Mouse (Mus musculus) midbrain, embryonic 15.5 days (tissue): Measurements from ENCODE around the gene Cactin. TPM values are rescaled to one million over a fixed set of nuclear protein-coding genes. Genes with fewer than 3 reads are reported as not detected.

ENCODE experiments used
- ATAC-seq: fragments of 200-750 bp; cut with Nextera tagmentation; replicated peaks from 2 replicates; pipeline ENCODE4 v1.8.0; 2017; ENCODE audit warnings: moderate TSS enrichment
- H3K27ac ChIP-seq: fragments of 300-500 bp; sonication (generic); 2 replicates; pipeline ENCODE4 v1.5.1; 2015; ENCODE audit warnings: mild to moderate bottlenecking, inconsistent platforms
- H3K27me3 ChIP-seq: fragments of 300-500 bp; sonication (generic); replicated peaks from 2 replicates; pipeline ENCODE4 v1.6.1; 2015; ENCODE audit warnings: inconsistent platforms
- H3K36me3 ChIP-seq: fragments of 300-500 bp; sonication (generic); replicated peaks from 2 replicates; pipeline ENCODE4 v1.6.1; 2015; ENCODE audit warnings: inconsistent platforms
- H3K4me1 ChIP-seq: fragments of 300-500 bp; sonication (generic); 2 replicates; pipeline ENCODE4 v1.6.1; 2015; ENCODE audit warnings: inconsistent platforms
- H3K4me2 ChIP-seq: fragments of 300-500 bp; sonication (generic); 2 replicates; pipeline ENCODE4 v1.6.1; 2015; ENCODE audit warnings: inconsistent platforms, mild to moderate bottlenecking, moderate library complexity
- H3K4me3 ChIP-seq: fragments of 300-500 bp; sonication (generic); 2 replicates; pipeline ENCODE4 v1.5.1; 2015; ENCODE audit warnings: mild to moderate bottlenecking, inconsistent platforms
- H3K9ac ChIP-seq: fragments of 300-500 bp; sonication (generic); 2 replicates; pipeline ENCODE4 v1.6.1; 2015; ENCODE audit warnings: mild to moderate bottlenecking, inconsistent platforms
- H3K9me3 ChIP-seq: fragments of 300-500 bp; sonication (generic); 2 replicates; pipeline ENCODE4 v1.6.1; 2016; ENCODE audit warnings: inconsistent platforms
- WGBS: fragments of 180-500 bp; shearing (Covaris S2); methylation state at CpG from one replicate; pipeline ENCODE4 v1.1.7; 2015; ENCODE audit warnings: mixed read lengths; 5-methylcytosine and 5-hydroxymethylcytosine counted together
- polyA plus RNA-seq: library from polyadenylated mRNA; unstranded; fragments of >200 nt; fragmentation: Nextera tagmentation; extraction: Ambion mirVana; gene quantifications from 2 replicates; pipeline ENCODE4 v1.2.1, GENCODE M21; 2015

Cactin gene
- polyA plus RNA-seq = 35.8 and 38.3 TPM in 2 replicates

DNA sequence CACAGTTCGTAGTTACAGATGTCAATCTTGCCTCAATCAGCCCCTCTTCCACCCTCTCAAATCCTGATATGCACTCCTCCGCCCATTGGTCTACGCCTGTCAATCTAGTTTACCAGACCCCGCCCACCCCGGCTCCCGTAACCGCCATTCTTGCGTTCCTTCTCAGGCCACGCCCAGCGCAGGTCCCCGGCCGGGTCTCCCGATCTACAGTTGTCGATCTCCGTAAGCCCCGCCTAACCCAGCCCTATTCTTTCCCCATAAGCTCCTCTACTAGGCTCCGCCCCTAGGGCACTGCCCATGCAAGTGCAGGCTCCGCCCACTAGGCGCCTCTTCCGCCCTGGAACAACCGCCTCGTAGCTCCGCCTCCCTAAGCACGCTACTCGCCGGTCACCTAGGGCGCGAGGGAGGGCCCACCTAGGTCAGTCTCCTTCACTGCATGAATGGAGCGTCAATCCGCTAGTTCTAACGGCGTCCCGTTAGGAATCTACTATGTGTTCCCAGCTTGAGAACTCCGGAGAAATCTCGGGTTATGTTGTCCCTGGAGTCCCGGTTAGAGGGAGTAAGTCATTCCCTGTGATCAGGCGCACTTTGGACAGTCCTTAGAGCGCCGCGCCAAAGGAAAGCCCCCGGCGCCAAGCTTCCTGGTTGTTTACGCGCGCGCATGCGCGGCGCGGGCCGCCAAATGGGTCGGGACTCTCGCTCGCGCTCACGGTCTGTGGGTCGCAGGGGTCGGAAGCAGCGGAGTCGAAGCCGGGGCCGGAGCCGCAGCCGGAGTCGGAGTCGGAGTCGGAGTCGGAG is at the start of gene Cactin:
Cactin (plus strand) TSS at position 554 of the 798 bp plus-strand sequence.
- H3K9me3 ChIP-seq = no peaks in the 10 kb centered on the region
- H3K4me2 ChIP-seq = peak within 1 kb of the TSS; percentile 79
- under 1% methylated on average over 68 of the region's 68 CpGs for WGBS
- H3K27me3 ChIP-seq = no peaks in the 10 kb centered on the region
- H3K4me3 ChIP-seq = peak within 1 kb of the TSS; percentile 77
- ATAC-seq = peak; percentile 93
- H3K4me1 ChIP-seq = peaks cover 23% of the 10 kb centered on the region
- peaks cover 38% of the 10 kb centered on the region for H3K36me3 ChIP-seq
- H3K27ac ChIP-seq = peak within 1 kb of the TSS; percentile 90
- H3K9ac ChIP-seq = peak within 1 kb of the TSS; percentile 67

DNA sequence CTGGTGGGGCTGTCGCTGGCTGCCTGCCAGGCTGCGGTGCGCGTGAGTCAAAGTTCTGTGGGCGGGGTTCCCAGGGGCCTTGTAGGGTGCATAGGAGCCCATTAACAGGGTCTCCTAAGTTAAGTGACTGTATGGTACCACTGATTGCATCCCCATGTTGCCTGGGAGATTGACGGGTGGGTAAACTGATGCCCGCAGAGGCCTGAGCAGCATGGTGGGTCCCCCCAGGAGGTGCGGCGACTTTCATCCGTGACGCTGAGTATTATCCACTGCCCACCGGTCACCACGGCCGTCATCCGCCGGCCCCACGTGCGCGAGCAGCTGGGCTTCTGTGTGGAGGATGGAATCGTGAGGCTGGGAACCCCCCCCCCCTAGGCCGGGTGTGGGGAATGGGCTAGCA is 48.5 kb upstream of the Cactin start:
- H3K27ac ChIP-seq = no peak overlapping the region
- H3K36me3 ChIP-seq = peaks cover 14% of the 10 kb centered on the region; the same call in 1 of the 2 replicates
- ATAC-seq = no peak
- H3K4me3 ChIP-seq = no peak overlapping the region
- no peaks in the 10 kb centered on the region for H3K9me3 ChIP-seq
- H3K27me3 ChIP-seq = no peaks in the 10 kb centered on the region
- H3K4me2 ChIP-seq = no peak overlapping the region
- no peak overlapping the region for H3K9ac ChIP-seq
- peaks cover 12% of the 10 kb centered on the region for H3K4me1 ChIP-seq
- 96% methylated on average over 21 of the region's 21 CpGs for WGBS

DNA sequence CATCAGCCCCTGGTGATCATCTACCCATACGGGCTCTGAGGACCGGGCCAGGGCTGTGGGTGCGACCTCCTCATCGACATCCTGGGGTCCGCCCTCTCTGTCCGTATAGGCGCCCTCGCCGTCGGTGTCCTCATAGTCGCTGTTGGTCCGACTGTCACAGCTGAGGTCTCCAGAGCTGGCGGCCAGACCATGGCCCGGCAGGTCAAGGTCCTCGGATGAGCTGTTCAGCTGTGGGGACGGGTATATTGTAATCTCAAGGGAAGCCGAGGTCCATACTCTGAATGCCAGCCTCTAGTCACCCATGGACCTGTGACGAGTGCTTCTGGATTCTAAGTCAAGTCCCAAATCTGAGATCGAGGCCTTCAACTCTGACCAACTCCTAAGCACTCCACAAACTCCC is 47.1 kb upstream of the Cactin start:
- peaks cover 4% of the 10 kb centered on the region for H3K4me1 ChIP-seq
- peaks cover 14% of the 10 kb centered on the region; the same call in 1 of the 2 replicates for H3K36me3 ChIP-seq
- H3K27ac ChIP-seq = no peak overlapping the region
- no peak overlapping the region for H3K4me3 ChIP-seq
- ATAC-seq = no peak
- 95% methylated on average over 19 of the region's 19 CpGs for WGBS
- H3K27me3 ChIP-seq = no peaks in the 10 kb centered on the region
- H3K9me3 ChIP-seq = no peaks in the 10 kb centered on the region
- no peak overlapping the region for H3K9ac ChIP-seq
- H3K4me2 ChIP-seq = no peak overlapping the region

DNA sequence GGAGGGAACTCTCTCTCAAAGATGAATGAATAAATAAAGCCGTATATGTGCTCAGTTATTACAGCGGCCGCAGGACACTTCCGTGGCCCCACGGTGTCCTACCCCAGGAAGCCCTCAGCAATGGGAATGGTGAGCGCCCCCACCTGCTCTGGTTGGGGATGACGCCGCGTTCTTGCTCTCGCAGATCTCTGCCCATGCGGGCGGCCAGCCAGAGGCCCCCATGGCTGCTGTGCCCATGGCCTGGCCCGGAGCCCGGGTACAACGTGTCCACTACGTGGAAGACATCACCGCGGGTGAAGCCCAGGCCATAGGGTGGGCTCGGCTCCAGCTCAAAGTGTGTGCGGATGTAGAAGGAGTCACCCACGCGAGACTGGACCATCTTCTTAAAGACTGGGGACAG is 43.2 kb upstream of the Cactin start:
- Histone ChIP-seq H3K36me3 (0 out of 2 replicates have a peak, but pooled peaks cover 3% of the 10 kb centered on the region), H3K4me3 (no peak overlapping the region), H3K9ac (no peak overlapping the region), H3K27me3 (no peaks in the 10 kb centered on the region), H3K27ac (no peak overlapping the region), H3K9me3 (no peaks in the 10 kb centered on the region), H3K4me1 (no peaks in the 10 kb centered on the region), H3K4me2 (no peak overlapping the region)
- no peak for ATAC-seq
- WGBS = 79% methylated on average over 22 of the region's 22 CpGs

DNA sequence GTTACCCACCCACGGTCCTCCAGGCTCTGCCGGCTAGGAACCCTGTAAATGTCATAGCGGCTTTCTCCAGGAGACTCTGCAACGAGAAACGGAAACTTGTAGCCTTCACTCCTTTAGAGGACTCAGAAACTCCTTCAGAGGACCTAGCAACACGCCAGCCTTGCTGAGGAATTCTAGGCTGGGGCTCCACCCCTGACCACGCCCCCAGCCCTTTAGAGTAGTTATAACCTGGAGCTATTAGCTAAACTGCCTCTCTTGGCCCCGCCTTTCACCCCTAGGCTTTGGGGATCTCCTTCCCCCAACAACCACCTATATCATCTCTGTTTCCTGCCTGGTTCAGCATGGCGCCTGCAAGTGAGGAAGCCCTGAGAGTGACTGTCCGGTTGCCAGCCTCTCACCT is 41.4 kb upstream of the Cactin start:
- no peaks in the 10 kb centered on the region for H3K36me3 ChIP-seq
- peaks cover 9% of the 10 kb centered on the region for H3K27me3 ChIP-seq
- H3K9ac ChIP-seq = no peak overlapping the region
- no peaks in the 10 kb centered on the region for H3K9me3 ChIP-seq
- H3K4me2 ChIP-seq = no peak overlapping the region
- 0 out of 2 replicates have a peak, but pooled peaks cover under 1% of the 10 kb centered on the region for H3K4me1 ChIP-seq
- H3K4me3 ChIP-seq = no peak overlapping the region
- ATAC-seq = no peak
- WGBS = 43% methylated on average over 10 of the region's 10 CpGs
- H3K27ac ChIP-seq = no peak overlapping the region

DNA sequence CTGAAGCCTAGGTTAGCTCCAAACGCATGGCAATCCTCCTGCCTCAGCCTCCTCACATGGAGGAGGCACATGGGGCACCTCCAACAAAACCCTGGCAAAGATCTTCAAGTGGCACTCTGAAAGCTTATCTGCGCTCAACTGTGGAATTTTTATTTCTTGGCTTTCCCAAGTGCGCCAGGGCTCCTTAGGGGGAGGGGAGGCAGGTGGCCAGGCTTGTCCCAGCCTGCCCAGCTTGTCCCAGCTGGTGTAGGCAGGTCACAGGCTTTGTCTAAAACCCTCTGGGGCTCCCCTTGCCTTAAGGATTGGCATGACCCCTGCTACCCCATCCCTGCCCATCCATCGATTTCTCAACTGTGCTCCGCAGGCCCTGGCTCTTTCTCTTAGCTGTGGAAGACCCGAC is 36.7 kb upstream of the Cactin start:
- Histone ChIP-seq H3K27me3 (peaks cover 14% of the 10 kb centered on the region), H3K4me2 (no peak overlapping the region), H3K4me3 (no peak overlapping the region), H3K27ac (no peak overlapping the region), H3K36me3 (no peaks in the 10 kb centered on the region), H3K4me1 (peaks cover 12% of the 10 kb centered on the region; the same call in 1 of the 2 replicates), H3K9ac (no peak overlapping the region), H3K9me3 (no peaks in the 10 kb centered on the region)
- WGBS = 56% methylated on average over 6 of the region's 6 CpGs
- ATAC-seq = no peak

DNA sequence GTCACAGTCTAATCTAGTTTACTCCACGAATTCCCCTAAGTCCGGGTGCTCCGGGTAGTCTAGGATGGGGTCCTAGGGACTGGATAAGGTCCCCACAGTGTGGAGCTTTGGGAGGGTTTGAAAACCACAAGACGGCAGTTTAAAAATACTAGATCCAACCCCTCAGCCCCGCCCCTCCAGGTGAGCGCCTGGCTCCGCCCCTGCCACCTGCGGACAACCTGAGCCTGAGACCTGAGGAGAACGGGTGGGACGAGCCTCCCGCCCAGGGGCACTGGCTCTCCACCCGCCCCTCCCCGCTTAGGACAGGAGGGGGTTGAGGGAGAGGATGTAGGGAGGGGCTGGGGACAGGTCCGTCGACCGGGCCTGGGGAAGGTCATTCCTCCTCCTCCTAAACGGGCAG is 36.2 kb upstream of the Cactin start:
- no peak overlapping the region for H3K9ac ChIP-seq
- H3K27me3 ChIP-seq = peaks cover 14% of the 10 kb centered on the region
- WGBS = 11% methylated on average over 17 of the region's 17 CpGs
- no peak overlapping the region for H3K27ac ChIP-seq
- no peaks in the 10 kb centered on the region for H3K36me3 ChIP-seq
- peak overlapping the region; percentile 93 for H3K4me2 ChIP-seq
- no peaks in the 10 kb centered on the region for H3K9me3 ChIP-seq
- ATAC-seq = no peak
- no peak overlapping the region for H3K4me3 ChIP-seq
- H3K4me1 ChIP-seq = peaks cover 16% of the 10 kb centered on the region

DNA sequence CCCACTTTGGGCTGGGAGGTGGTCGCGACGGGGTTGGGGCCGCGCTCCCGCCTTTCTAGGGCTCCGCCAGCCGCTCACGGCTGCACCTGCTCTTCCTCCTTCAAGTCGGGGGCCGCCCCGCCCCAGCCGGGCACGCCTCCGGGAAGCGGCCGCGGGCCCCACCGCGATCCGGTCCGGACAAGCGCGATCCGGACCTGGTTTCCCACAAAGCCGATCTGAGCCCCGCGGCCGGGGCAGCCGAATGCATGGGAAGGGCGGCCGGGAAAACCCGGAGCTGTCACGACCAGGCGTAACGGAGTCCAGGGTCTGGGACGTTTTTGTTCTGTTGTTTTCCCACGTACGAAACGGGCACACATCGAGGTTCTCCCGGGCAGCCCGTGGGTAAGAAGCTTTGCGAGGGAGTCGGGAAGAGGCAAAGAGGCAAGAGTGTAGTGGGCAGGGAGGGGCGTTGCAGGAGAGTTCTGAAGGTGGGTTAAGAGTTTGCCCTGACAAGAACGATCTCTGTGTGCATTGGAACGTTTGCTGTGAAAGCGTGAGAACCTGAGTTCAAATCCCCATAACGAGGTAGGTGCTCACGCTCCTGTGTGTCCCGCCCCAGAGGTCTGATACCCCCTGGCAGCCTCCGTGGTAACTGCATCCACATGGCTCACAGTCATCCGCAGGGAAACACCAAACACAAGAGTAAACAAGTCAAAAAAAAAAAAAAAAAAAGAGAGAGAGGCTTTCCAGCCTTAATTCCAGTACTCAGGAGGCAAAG is 35.0 kb upstream of the Cactin start:
- ATAC-seq = peak; percentile 75
- Histone ChIP-seq H3K9ac (peak overlapping the region; percentile 61), H3K4me3 (peak overlapping the region; percentile 51), H3K27ac (no peak overlapping the region), H3K4me2 (peak overlapping the region; percentile 93), H3K9me3 (no peaks in the 10 kb centered on the region), H3K4me1 (peaks cover 16% of the 10 kb centered on the region), H3K27me3 (peaks cover 14% of the 10 kb centered on the region), H3K36me3 (no peaks in the 10 kb centered on the region)
- WGBS = 2% methylated on average over 54 of the region's 54 CpGs

DNA sequence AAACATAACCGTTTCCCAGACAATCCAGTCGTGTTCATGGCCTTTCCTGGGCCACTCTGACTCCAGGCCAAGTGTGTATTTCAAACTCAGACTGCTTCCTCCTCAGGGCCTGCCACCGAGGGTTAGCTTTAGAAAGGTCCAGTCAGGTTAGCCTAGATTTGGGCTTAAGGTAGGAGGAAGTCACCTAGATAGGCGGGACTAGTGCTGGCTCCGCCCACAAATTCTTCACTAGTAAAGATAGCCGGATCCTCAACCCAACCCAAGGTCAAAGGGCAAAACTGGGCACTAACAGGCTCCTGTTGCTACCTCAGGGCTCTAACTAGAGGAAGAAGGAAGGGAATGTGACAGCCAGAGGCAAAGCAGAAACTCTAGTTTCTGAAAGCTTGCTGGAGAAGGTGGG is 34.3 kb upstream of the Cactin start:
- WGBS = 51% methylated on average over 6 of the region's 6 CpGs
- no peak for ATAC-seq
- Histone ChIP-seq H3K4me3 (no peak overlapping the region), H3K9me3 (no peaks in the 10 kb centered on the region), H3K4me1 (peaks cover 16% of the 10 kb centered on the region), H3K36me3 (no peaks in the 10 kb centered on the region), H3K9ac (no peak overlapping the region), H3K27ac (no peak overlapping the region), H3K27me3 (peaks cover 14% of the 10 kb centered on the region), H3K4me2 (no peak overlapping the region)

DNA sequence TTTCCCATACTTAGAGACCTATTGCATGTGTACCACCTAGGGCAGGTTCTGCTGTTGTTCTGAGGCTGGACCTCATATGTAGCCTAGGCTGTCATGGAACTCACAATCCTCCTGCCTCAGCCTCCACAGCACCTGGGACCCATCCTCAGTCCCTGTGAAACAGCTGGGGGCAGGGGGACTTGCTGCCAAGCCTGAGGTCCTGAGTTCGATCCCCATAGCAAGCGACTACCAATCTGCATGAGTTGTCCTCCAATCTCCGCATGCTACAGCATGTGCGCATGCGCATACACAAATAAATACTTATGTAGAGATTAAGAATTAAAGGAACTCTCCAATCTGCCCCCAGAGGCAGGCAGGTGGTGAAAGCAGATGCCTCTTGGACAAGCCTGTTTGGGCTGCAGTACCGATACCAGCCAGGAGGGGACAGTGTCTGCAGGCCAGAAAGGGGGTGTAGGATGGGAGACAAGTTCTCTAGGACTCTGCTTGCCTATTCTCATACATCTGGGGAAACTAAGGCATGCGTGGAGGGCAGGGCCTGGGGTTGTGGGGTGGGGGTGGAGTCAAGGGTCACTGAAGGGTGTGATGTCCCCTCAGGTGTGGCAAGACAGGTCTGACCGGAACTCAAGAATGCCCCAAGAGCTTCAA is 33.3 kb upstream of the Cactin start:
- H3K27me3 ChIP-seq = peaks cover 14% of the 10 kb centered on the region
- no peaks in the 10 kb centered on the region for H3K9me3 ChIP-seq
- no peak for ATAC-seq
- no peak overlapping the region for H3K27ac ChIP-seq
- WGBS = 59% methylated on average over 8 of the region's 8 CpGs
- no peak overlapping the region for H3K4me2 ChIP-seq
- no peak overlapping the region for H3K4me3 ChIP-seq
- peaks cover 16% of the 10 kb centered on the region for H3K4me1 ChIP-seq
- H3K9ac ChIP-seq = no peak overlapping the region
- H3K36me3 ChIP-seq = no peaks in the 10 kb centered on the region

DNA sequence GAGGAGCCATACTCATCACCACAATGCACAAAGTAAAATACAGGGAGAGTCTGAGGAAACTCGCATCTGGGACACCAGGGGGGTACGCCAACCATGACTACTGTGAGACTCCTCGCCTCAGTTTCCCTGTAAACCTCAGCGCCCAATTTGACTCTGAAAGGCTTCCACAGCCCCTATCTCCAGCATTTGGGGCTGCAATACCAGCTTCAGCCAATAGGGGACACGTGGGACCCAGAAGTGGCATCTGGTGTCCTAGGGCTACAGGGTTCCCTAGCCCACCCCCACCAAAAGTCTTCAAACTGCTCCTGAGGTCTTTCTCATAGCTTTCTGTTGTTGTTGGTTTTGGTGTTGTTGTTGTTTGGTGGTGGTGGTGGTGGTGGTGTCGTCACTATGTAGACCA is 32.3 kb upstream of the Cactin start:
- Histone ChIP-seq H3K4me1 (peaks cover 16% of the 10 kb centered on the region), H3K27me3 (peaks cover 14% of the 10 kb centered on the region), H3K27ac (no peak overlapping the region), H3K4me3 (no peak overlapping the region), H3K4me2 (no peak overlapping the region), H3K9ac (no peak overlapping the region), H3K36me3 (no peaks in the 10 kb centered on the region), H3K9me3 (no peaks in the 10 kb centered on the region)
- 28% methylated on average over 6 of the region's 6 CpGs for WGBS
- no peak for ATAC-seq

DNA sequence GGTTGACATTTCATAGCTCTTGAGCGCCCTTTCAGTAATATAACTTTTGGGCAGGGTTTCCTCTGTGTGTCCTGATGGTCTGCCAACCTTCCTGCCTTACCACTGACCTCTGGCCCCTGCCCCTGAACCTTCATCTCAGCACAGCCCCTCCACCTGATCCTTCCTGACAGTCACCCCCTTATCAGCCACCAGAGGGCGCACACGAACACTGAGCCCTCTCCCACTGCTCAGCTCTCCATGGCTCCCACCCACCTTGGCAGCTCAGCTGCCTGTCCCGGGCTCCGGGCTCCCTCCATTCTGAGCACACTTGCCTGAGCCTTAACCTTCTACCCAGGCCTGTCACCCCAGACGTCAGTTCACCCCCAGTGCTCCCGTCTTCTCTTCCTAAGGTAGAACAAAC is 31.6 kb upstream of the Cactin start:
- H3K27ac ChIP-seq = no peak overlapping the region
- H3K4me2 ChIP-seq = no peak overlapping the region
- no peaks in the 10 kb centered on the region for H3K9me3 ChIP-seq
- H3K9ac ChIP-seq = no peak overlapping the region
- ATAC-seq = no peak
- WGBS = 2% methylated on average over 7 of the region's 7 CpGs
- no peak overlapping the region; the same call in 1 of the 2 replicates for H3K4me3 ChIP-seq
- peaks cover 22% of the 10 kb centered on the region for H3K4me1 ChIP-seq
- no peaks in the 10 kb centered on the region for H3K36me3 ChIP-seq
- H3K27me3 ChIP-seq = peaks cover 7% of the 10 kb centered on the region
